Mouse (Mus musculus) forebrain, embryonic 10.5 days (tissue): ENCODE data around the gene Acnat1. TPM values are rescaled to one million over a fixed set of nuclear protein-coding genes. Genes with fewer than 3 reads are reported as not detected.
"Not testable (repeated sequence)": the region's sequence is repeated elsewhere in the genome, so short reads cannot be mapped to it uniquely, and the experiment has no call there.

Experiments
- DNase-seq: peaks from one replicate; pipeline ENCODE4 v3.0.0-alpha.2; 2017; ENCODE audit warnings: low spot score; ENCODE audit errors: extremely low spot score
- H3K27ac ChIP-seq: fragments of 300-500 bp; sonication (generic); 2 replicates; pipeline ENCODE4 v1.5.1; 2016; ENCODE audit warnings: mild to moderate bottlenecking
- H3K27me3 ChIP-seq: fragments of 300-500 bp; sonication (generic); 2 replicates; pipeline ENCODE4 v1.6.1; 2016; ENCODE audit warnings: mild to moderate bottlenecking; ENCODE audit not compliant: poor library complexity, severe bottlenecking
- H3K36me3 ChIP-seq: fragments of 300-500 bp; sonication (generic); replicated peaks from 2 replicates; pipeline ENCODE4 v1.6.1; 2016; ENCODE audit warnings: mild to moderate bottlenecking, moderate library complexity
- H3K4me1 ChIP-seq: fragments of 300-500 bp; sonication (generic); 2 replicates; pipeline ENCODE4 v1.6.1; 2016
- H3K4me3 ChIP-seq: fragments of 300-500 bp; sonication (generic); 2 replicates; pipeline ENCODE4 v1.5.1; 2016; ENCODE audit warnings: mild to moderate bottlenecking, moderate library complexity
- H3K9me3 ChIP-seq: fragments of 300-500 bp; sonication (generic); 2 replicates; pipeline ENCODE4 v1.6.1; 2016; ENCODE audit warnings: mild to moderate bottlenecking, moderate library complexity
- WGBS: fragments of 180-500 bp; shearing (Covaris S2); methylation state at CpG from one replicate; pipeline ENCODE4 v1.1.7; 2016; 5-methylcytosine and 5-hydroxymethylcytosine counted together
- polyA plus RNA-seq: library from polyadenylated mRNA; unstranded; fragments of >200 nt; fragmentation: Nextera tagmentation; extraction: Ambion mirVana; gene quantifications from 2 replicates; pipeline ENCODE4 v1.2.1, GENCODE M21; 2016

The Acnat1 gene
- not detected in 2 replicates for polyA plus RNA-seq

DNA sequence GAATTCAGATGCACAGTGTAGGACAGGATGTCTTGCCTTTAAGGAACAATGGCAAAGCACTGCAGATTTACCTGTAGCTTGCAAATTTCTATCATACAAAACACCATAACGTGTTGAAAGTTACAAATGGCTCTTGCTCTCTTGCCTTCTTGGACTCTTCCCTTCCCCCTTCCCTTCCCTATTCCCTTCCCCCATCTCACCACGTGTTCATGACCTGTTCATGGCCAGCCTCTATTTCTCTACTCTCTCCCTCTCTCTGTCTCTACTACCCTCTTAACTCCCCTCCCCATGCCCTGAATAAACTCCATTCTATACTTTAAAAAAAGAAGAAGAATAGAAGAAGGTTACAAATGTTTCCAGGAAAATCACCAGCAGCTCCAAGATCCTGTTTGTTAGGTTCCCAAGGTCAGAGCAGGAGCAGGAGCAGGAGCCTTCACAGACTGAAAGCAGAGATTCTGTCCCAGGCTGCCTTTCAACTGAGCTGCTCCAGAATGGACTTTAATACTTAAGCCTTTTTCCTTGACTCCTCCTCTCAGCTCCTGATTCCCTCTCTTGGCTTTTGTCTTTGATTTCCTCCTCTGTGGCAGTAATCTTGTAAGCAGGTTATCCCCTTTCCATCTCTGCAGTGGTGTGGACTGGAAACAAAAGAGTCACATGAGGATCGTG is at the start of gene Acnat1:
Acnat1 (minus strand) TSS at position 478 of the 666 bp plus-strand sequence.
- DNase-seq, result no peak
- no peaks in the 10 kb centered on the region for H3K36me3 ChIP-seq
- no peaks in the 10 kb centered on the region for H3K27me3 ChIP-seq
- H3K4me3 ChIP-seq, result no peak within 1 kb of the TSS
- no peaks in the 10 kb centered on the region for H3K9me3 ChIP-seq
- peaks cover 9% of the 10 kb centered on the region for H3K4me1 ChIP-seq
- no peak within 1 kb of the TSS for H3K27ac ChIP-seq
- WGBS, result 41% methylated on average over 3 of the region's 3 CpGs

DNA sequence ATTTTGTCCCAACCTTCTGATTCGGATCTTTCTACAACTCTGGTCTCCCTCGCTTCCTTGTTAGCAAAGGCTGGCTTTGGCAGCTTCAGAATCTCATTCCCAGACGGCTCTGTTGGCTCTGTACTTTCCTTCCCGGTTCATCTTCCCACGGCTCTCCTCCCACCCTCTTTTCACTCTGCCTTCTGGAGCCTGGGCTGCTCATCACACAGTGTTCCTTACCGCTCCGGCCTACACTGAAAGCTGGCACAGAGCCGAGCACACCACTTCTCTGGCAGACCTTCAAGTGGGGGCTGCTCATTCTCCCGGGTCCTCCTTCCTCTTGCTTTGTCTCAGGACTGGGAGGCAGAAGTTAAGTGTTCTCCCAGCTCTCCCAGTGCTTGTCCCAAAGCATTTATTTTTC is 48.9 kb upstream of the Acnat1 start:
- WGBS, result 91% methylated on average over 9 of the region's 9 CpGs
- DNase-seq, result no peak
- Histone ChIP-seq H3K36me3 (peaks cover 56% of the 10 kb centered on the region), H3K27me3 (no peaks in the 10 kb centered on the region), H3K4me3 (no peak overlapping the region), H3K27ac (no peak overlapping the region), H3K9me3 (no peaks in the 10 kb centered on the region), H3K4me1 (peaks cover 22% of the 10 kb centered on the region)

DNA sequence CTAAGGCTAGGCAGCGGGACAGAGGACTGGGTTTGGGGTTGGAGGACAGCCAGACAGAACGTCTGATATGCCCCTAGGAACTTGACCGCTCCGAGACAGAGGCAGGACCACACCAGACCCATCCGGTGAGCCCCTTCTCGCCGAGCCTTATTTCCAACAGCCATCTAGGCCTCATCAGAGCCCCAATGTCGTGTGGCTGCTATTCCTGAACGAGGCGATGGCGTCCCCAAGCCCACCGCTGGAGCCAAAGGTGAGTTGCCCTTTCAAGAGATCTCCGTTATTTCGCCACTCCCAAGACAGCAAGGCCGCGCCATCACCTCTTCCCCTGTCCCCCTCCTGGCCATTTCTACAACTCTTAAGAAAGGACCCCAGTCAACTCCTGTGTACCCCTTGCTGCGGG is 47.6 kb upstream of the Acnat1 start:
- Histone ChIP-seq H3K4me1 (peaks cover 22% of the 10 kb centered on the region), H3K4me3 (peak overlapping the region; percentile 74), H3K27ac (peak overlapping the region; percentile 89), H3K9me3 (no peaks in the 10 kb centered on the region), H3K27me3 (no peaks in the 10 kb centered on the region), H3K36me3 (peaks cover 55% of the 10 kb centered on the region)
- WGBS, result under 1% methylated on average over 17 of the region's 17 CpGs
- DNase-seq, result no peak

DNA sequence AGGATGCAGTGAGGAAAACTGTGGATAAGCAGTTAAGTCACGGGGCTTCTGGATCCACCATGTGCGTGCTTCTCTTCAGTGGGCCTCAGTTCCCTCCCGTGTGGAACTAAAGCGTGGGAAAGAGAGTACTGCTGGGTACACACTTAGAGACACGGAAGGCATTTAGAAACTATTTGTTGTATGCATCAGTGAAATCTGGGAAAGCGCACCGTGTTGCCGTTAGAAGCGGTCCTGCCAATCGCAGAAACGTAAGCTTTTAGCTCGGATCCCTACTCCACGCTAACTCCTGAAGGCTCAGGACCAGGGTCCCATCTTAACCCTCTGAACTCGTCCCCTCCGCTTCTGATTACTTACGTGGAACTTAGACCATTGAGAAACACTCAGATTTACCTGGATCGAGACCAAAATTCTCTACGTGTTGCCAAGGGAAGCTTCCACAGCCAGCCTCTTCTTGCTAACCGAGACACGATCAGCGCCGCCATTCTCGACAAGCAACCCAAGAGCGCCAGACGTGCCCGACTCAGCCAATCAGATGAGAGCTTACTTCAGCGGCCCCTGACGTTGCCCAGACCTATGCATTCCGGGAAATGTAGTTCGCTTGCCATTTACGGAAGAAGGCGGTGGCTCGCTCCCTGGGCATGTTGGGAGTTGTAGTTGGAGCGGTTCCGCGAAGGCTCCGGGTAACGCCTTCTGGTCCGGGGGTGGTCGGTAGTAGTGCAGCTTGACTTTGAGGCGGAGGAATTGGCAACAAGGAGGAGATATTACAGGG is 47.0 kb upstream of the Acnat1 start, which contains the start of the genes Mrpl50 and Zfp189:
Mrpl50 (minus strand) TSS at position 522 of the 769 bp plus-strand sequence.
Zfp189 (plus strand) TSS at position 605 of the 769 bp plus-strand sequence.
- Histone ChIP-seq H3K36me3 (peaks cover 51% of the 10 kb centered on the region), H3K27me3 (no peaks in the 10 kb centered on the region), H3K9me3 (no peaks in the 10 kb centered on the region), H3K4me3 (peak within 1 kb of the TSS; percentile 74), H3K4me1 (peaks cover 22% of the 10 kb centered on the region), H3K27ac (peak within 1 kb of the TSS; percentile 89)
- under 1% methylated on average over 41 of the region's 41 CpGs for WGBS
- peak; percentile 91 for DNase-seq

DNA sequence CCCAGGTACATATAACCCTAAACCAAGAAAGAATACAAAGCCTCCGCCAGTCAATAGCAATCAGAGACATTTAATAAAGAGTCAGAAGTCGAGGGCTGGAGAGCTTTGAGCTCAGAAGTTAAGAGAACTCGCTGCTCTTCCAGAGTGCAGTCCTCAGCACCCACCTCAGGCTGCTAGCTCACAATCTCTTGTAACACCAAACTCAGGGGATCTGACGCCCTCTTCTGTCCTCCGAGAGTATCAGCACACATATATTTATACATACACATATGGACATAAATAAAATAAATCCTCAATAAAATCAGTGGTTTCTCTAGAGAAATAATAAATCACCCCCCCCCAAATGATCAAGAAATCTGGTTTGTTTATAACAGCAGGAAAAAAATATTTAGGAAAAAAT is 45.8 kb upstream of the Acnat1 start:
- Histone ChIP-seq H3K4me3 (peak overlapping the region; percentile 74), H3K4me1 (peaks cover 22% of the 10 kb centered on the region), H3K9me3 (no peaks in the 10 kb centered on the region), H3K27me3 (no peaks in the 10 kb centered on the region), H3K36me3 (peaks cover 45% of the 10 kb centered on the region), H3K27ac (no peak overlapping the region)
- WGBS, result 85% methylated on average over 5 of the region's 5 CpGs
- DNase-seq, result no peak

DNA sequence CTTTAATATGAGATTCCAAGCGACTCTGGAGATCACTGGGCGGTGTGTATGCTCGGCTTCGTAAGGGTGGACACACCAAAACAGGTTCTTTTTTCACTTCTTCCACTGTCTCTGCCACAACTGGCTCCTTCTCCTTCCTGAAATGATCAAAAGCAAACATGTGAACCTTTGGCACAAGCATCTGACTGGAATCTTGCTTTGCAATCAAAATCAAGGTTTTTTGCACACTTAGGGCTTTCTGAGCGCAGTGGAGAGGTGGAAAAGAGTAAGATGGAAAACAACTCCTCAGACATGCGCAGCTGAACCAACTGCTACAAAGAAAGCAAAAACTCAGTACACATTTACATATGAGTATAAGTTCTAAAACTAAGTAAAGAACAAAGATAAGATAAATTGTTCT is 40.7 kb upstream of the Acnat1 start:
- peaks cover 51% of the 10 kb centered on the region for H3K36me3 ChIP-seq
- H3K4me1 ChIP-seq, result peaks cover 1% of the 10 kb centered on the region
- no peak overlapping the region for H3K27ac ChIP-seq
- WGBS, result 98% methylated on average over 6 of the region's 6 CpGs
- no peak overlapping the region for H3K4me3 ChIP-seq
- H3K27me3 ChIP-seq, result no peaks in the 10 kb centered on the region
- no peak for DNase-seq
- no peaks in the 10 kb centered on the region for H3K9me3 ChIP-seq

DNA sequence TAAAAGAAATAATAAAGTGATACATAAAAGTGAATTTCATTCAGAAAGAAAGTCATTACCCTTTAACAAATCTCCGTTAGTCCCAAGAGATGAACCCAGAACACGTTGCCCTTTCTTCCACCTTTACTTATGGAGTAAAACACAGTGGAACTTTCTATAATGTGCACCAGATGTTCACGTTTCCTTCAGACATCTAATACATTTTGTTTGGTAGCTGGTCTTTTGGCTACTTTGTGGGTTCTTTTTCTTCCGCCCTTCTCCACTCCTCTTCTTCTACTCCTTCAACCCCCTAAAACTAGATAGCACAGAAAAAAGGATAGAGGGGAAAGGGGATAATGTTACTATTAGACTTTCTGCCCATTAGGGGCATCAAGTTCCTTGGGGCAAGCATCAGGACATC is 38.9 kb upstream of the Acnat1 start:
- Histone ChIP-seq H3K9me3 (no peaks in the 10 kb centered on the region), H3K36me3 (peaks cover 40% of the 10 kb centered on the region), H3K27me3 (no peaks in the 10 kb centered on the region), H3K4me3 (no peak overlapping the region), H3K27ac (no peak overlapping the region), H3K4me1 (no peaks in the 10 kb centered on the region; the same call in 1 of the 2 replicates)
- no peak for DNase-seq
- WGBS, result 76% methylated on average over 4 of the region's 4 CpGs

DNA sequence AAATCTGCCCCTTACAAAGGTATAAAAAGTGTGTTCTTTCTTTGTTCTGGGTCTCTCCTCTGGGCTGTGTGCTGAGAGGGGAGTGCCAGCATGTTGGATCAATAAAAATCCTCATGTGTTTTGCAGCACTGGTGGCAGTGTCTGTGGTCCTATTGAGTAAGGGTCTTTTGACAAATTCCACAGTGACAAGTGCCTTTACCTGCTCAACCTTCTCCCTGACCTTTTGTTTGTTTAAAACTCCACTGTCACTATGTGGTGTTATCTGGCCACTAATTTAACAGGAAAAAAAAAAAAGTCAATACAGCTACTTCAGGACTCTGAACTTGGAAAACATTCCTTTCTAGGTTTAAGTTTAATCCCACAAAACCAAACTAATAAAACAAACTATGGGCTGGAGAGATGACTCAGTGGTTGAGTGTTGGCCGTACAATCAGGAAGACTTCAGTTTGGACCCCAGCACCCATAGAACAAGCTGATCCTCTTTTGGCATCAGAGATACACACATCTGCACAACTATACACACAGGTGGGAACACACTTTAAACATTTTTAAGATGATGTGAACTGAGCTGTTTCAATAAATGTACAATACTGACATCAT is 36.6 kb upstream of the Acnat1 start:
- H3K27ac ChIP-seq, H3K4me3 ChIP-seq, H3K27me3 ChIP-seq, H3K4me1 ChIP-seq, H3K9me3 ChIP-seq, DNase-seq: not testable (repeated sequence)
- WGBS, result 96% methylated on average over 1 of the region's 1 CpGs
- peaks cover 32% of the 10 kb centered on the region for H3K36me3 ChIP-seq

DNA sequence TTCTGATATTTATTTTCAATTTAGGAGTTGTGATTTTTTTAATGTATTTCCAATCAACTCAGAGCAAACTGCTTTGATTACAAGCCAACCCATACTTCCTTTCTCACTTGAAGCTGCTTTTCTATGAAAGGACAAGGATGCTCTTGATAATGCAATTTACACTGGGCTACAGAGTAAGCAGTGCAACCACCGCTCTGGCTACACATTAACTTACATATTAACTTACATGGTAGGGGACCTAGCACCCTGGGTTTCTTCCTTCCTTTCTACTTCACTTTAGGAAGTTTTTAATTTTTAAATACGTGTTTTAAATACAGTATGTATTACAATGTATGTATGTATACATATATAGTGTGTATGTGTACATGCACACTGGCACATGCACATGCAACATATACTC is 35.5 kb upstream of the Acnat1 start:
- 90% methylated on average over 2 of the region's 2 CpGs for WGBS
- DNase-seq, result no peak
- Histone ChIP-seq H3K4me3 (no peak overlapping the region), H3K9me3 (no peaks in the 10 kb centered on the region), H3K27ac (no peak overlapping the region), H3K27me3 (no peaks in the 10 kb centered on the region), H3K36me3 (peaks cover 24% of the 10 kb centered on the region), H3K4me1 (no peaks in the 10 kb centered on the region)

DNA sequence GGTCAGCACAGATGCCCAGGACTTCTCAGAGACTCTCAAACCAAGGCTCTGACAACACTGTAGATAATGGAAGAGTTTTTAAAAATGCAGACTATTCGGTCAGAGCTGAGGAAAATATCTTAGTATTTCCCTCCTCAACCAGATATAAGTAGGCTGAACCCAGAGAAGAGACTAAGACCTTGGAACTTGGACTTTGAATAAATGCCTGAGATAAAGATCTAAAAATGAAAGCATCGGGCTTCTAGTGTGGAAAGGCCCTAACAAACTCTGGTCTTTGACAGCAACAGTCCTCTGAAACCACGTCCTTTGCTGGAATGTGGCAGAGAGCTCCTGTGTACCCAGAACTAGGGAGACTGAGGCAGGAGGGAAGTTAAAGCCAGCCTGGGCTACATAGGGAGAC is 32.7 kb upstream of the Acnat1 start, which contains the start of gene Baat:
Baat (minus strand) TSS at position 172 of the 400 bp plus-strand sequence.
- Histone ChIP-seq H3K36me3 (no peaks in the 10 kb centered on the region), H3K4me1 (no peaks in the 10 kb centered on the region), H3K27me3 (no peaks in the 10 kb centered on the region), H3K4me3 (no peak within 1 kb of the TSS), H3K27ac (no peak within 1 kb of the TSS), H3K9me3 (no peaks in the 10 kb centered on the region)
- DNase-seq, result no peak
- 83% methylated on average over 3 of the region's 3 CpGs for WGBS

DNA sequence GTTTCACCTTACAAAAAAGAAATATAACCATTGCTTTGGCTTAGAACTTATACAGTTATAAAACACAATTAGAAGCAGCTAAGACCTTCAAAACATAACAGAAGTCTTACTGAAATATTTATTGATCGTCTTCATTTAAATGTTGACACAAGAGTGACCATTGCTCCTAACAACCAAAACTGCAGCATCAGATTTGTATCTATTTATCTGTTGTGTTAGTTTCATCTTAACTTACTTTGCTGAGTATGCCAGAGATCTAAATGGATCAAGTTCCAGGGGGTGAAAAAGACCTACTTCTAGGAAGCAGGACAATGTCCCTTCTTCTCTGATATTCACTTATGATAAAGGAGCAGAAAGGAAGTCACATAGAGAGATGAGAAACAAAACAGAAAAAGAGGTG is 29.9 kb upstream of the Acnat1 start:
- no peak for DNase-seq
- WGBS, result 94% methylated on average over 1 of the region's 1 CpGs
- Histone ChIP-seq H3K4me3 (no peak overlapping the region), H3K27ac (no peak overlapping the region), H3K36me3 (no peaks in the 10 kb centered on the region), H3K27me3 (no peaks in the 10 kb centered on the region), H3K9me3 (no peaks in the 10 kb centered on the region), H3K4me1 (no peaks in the 10 kb centered on the region)

DNA sequence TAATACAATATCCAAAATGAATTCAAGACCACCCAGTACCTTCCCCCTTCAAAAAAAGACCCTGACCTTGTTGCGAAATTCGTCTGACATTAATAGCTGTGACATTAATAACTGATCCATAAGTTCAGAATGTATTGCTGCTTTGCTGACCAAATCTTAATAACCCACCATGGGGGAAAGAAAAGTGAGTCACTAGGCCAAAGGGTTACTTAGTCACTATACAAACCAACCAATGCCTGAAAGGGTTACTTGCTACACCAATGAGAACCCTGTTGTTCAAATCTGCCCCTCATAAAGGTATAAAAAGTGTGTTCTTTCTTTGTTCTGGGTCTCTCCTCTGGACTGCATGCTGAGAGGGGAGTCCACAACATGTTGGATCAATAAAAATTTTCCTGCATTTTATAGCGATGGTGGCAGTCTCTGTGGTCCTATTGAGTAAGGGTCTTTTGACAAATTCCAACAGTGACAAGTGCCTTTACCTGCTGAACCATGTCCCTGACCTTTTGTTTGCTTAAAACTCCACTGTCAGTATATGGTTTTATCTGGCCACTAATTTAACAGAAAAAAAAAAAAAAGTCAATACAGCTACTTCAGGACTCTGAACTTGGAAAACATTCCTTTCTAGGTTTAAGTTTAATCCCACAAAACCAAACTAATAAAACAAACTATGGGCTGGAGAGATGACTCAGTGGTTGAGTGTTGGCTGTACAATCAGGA is 12.4 kb upstream of the Acnat1 start:
- 79% methylated on average over 3 of the region's 3 CpGs for WGBS
- H3K4me1 ChIP-seq, DNase-seq, H3K27me3 ChIP-seq, H3K36me3 ChIP-seq, H3K4me3 ChIP-seq, H3K9me3 ChIP-seq, H3K27ac ChIP-seq: not testable (repeated sequence)
